Mouse (Mus musculus): ENCODE data around the gene Napb.
"Not testable (repeated sequence)": the region's sequence is repeated elsewhere in the genome, so short reads cannot be mapped to it uniquely, and the experiment has no call there.

Gene Napb

GRCm38 (mm10) chr2:148732327-148733000 is at the start of gene Napb:
TSS of gene Napb (minus strand) at chr2:148732467.
- DNase-seq (ENCODE audit: inconsistent ontology term) = peak; percentile 93

- DNase-seq (ENCODE audit: inconsistent ontology term) = no peak
Observed at GRCm38 (mm10) chr2:148781709-148782108, 49.4 kb upstream of the Napb start, which contains the start of gene 8030411F24Rik. TSS of gene 8030411F24Rik (plus strand) at chr2:148782009.

GRCm38 (mm10) chr2:148771397-148771796 is 39.1 kb upstream of the Napb start, which contains the start of gene Cst11:
TSS of gene Cst11 (minus strand) at chr2:148771497.
- not testable (repeated sequence) for DNase-seq (ENCODE audit: inconsistent ontology term)

GRCm38 (mm10) chr2:148763648-148764388 is 31.6 kb upstream of the Napb start:
- DNase-seq (ENCODE audit: inconsistent ontology term) = no peak

- no peak for DNase-seq (ENCODE audit: inconsistent ontology term)
Observed at GRCm38 (mm10) chr2:148754310-148754846, 22.1 kb upstream of the Napb start.

- peak; percentile 77 for DNase-seq (ENCODE audit: inconsistent ontology term)
Observed at GRCm38 (mm10) chr2:148751893-148752813, 19.9 kb upstream of the Napb start.

GRCm38 (mm10) chr2:148750058-148750457 is 17.8 kb upstream of the Napb start, which contains the start of gene Cstl1:
TSS of gene Cstl1 (plus strand) at chr2:148750358.
- DNase-seq (ENCODE audit: inconsistent ontology term) = no peak

- DNase-seq (ENCODE audit: inconsistent ontology term) = peak; percentile 19
Observed at GRCm38 (mm10) chr2:148743846-148744407, 11.7 kb upstream of the Napb start.

- no peak for DNase-seq (ENCODE audit: inconsistent ontology term)
Observed at GRCm38 (mm10) chr2:148743001-148743400, 10.7 kb upstream of the Napb start.

- DNase-seq (ENCODE audit: inconsistent ontology term) = peak; percentile 57
Observed at GRCm38 (mm10) chr2:148731614-148732326, 497 bp downstream of the Napb start.

GRCm38 (mm10) chr2:148719271-148719995 is 12.8 kb downstream of the Napb start:
- DNase-seq (ENCODE audit: inconsistent ontology term) = peak; percentile 6

- no peak for DNase-seq (ENCODE audit: inconsistent ontology term)
Observed at GRCm38 (mm10) chr2:148717072-148717471, 15.2 kb downstream of the Napb start.

GRCm38 (mm10) chr2:148712326-148712725 is 19.9 kb downstream of the Napb start:
- no peak for DNase-seq (ENCODE audit: inconsistent ontology term)

GRCm38 (mm10) chr2:148707202-148707530 is 25.1 kb downstream of the Napb start:
- no peak for DNase-seq (ENCODE audit: inconsistent ontology term)

GRCm38 (mm10) chr2:148706409-148707201 is 25.7 kb downstream of the Napb start:
- DNase-seq (ENCODE audit: inconsistent ontology term) = no peak

- DNase-seq (ENCODE audit: inconsistent ontology term) = no peak
Observed at GRCm38 (mm10) chr2:148698571-148698970, 33.7 kb downstream of the Napb start.

GRCm38 (mm10) chr2:148690781-148691180 is 41.5 kb downstream of the Napb start:
- no peak for DNase-seq (ENCODE audit: inconsistent ontology term)

GRCm38 (mm10) chr2:148690291-148690690 is 42.0 kb downstream of the Napb start:
- no peak for DNase-seq (ENCODE audit: inconsistent ontology term)

All from Muller cell, postnatal 12 days (primary cell).